Mouse (Mus musculus) small intestine, adult 2 months (tissue): ENCODE data around the gene Scd4. TPM values are rescaled to one million over a fixed set of nuclear protein-coding genes. Genes with fewer than 3 reads are reported as not detected.

Source experiments
- H3K27ac ChIP-seq: fragments of 200-500 bp; 2 replicates; pipeline ENCODE4 v1.5.1; 2012; ENCODE audit warnings: low read depth, low read length, control low read depth, inconsistent platforms; ENCODE audit not compliant: insufficient read depth
- H3K27me3 ChIP-seq: fragments of 200-500 bp; 2 replicates; pipeline ENCODE4 v1.6.1; 2012; ENCODE audit warnings: mild to moderate bottlenecking, moderate library complexity, low read length, inconsistent platforms; ENCODE audit not compliant: control insufficient read depth, insufficient read depth
- H3K36me3 ChIP-seq: fragments of 200-500 bp; 2 replicates; pipeline ENCODE4 v1.6.1; 2012; ENCODE audit warnings: mild to moderate bottlenecking, low read length, control low read depth, inconsistent platforms; ENCODE audit not compliant: control insufficient read depth, insufficient read depth
- H3K4me1 ChIP-seq: fragments of 200-500 bp; 2 replicates; pipeline ENCODE4 v1.6.1; 2012; ENCODE audit warnings: low read length, inconsistent platforms, mixed read lengths; ENCODE audit not compliant: control insufficient read depth, insufficient read depth, insufficient read length
- H3K4me3 ChIP-seq: fragments of 200-500 bp; 2 replicates; pipeline ENCODE4 v1.5.1; 2012; ENCODE audit warnings: low read depth, mild to moderate bottlenecking, control low read depth, inconsistent platforms, low read length, moderate library complexity
- CTCF ChIP-seq: fragments of 200-500 bp; IDR thresholded peaks from 2 replicates; pipeline ENCODE4 v1.5.1; 2012; ENCODE audit warnings: low read depth, mild to moderate bottlenecking, control low read depth, inconsistent platforms, low read length, moderate library complexity, mixed read lengths; ENCODE audit not compliant: insufficient replicate concordance, insufficient read length; ENCODE audit errors: extremely low read depth
- POLR2A ChIP-seq: fragments of 200-500 bp; IDR thresholded peaks from 2 replicates; pipeline ENCODE4 v1.6.1; 2012; ENCODE audit warnings: low read depth, mild to moderate bottlenecking, control low read depth, inconsistent platforms, low read length, moderate library complexity
- WGBS: fragments of 180-500 bp; shearing (Covaris S2); methylation state at CpG from one replicate; pipeline ENCODE4 v1.1.7; 2018; 5-methylcytosine and 5-hydroxymethylcytosine counted together
- polyA plus RNA-seq: library from polyadenylated mRNA; depleted of rRNA; stranded (reverse); fragments of >200 nt; gene quantifications from 2 replicates; pipeline ENCODE4 v1.2.3, GENCODE M21; 2012

Scd4 gene
- polyA plus RNA-seq, 1 experiment: 0.22 TPM

DNA sequence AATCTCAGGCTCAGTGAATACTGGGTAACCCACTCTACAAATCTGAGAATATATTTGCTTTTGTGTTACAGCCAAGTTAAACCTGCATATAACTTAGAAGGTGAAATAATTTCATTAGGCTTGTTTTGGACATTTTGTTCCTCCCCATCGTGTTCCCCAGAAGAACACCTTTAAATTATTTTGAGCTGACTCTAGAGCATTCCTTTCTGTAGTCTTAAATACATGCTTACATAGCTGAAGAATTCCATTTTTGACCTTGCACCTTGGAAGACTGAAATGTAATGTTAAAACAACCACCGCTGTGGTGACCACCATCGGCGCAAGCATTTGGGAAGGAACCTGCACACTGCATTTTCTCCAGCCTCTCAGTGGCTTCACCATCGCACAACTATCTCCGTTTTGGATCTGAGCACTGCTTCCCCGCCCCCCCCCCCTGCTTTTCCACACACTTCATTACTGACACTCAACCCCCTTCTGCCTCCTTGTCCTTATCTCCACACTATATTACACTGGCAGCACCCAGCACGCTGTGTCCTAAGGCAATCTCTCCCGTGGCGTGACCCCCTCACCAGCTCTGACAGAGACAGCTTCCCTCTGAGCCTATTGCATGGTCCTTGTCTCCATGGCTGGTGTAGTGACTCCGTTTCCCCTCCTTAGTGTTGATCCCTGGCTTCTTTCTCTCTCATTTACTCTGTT lies 45.3 kb upstream of the Scd4 start:
- Histone ChIP-seq H3K4me1 (peaks cover 11% of the 10 kb centered on the region), H3K4me3 (no peak overlapping the region), H3K27me3 (no peaks in the 10 kb centered on the region), H3K36me3 (no peaks in the 10 kb centered on the region), H3K27ac (no peak overlapping the region)
- TF ChIP-seq CTCF: no peak
- TF ChIP-seq POLR2A: no peak
- WGBS: 80% methylated on average over 11 of the region's 11 CpGs

DNA sequence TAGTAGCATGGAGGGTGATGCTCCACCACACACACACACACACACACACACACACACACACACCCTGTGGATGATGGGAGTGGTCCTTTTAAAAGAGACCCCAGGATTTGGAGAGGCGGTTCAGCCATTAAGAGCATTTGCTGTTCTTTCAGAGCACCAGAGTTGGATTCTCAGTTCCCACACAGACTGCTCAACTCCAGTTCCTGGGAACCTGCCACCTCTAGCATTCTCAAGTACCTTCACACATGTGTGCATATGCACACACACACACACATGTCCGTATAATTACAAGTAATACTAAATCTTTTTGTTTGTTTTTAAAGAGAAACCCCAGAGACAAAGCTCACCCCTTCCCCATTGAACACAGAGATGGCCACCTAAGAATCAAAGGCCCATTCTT lies 40.8 kb upstream of the Scd4 start:
- H3K4me1 ChIP-seq: peaks cover 18% of the 10 kb centered on the region; the same call in 1 of the 2 replicates
- TF ChIP-seq POLR2A (no peak), CTCF (no peak)

DNA sequence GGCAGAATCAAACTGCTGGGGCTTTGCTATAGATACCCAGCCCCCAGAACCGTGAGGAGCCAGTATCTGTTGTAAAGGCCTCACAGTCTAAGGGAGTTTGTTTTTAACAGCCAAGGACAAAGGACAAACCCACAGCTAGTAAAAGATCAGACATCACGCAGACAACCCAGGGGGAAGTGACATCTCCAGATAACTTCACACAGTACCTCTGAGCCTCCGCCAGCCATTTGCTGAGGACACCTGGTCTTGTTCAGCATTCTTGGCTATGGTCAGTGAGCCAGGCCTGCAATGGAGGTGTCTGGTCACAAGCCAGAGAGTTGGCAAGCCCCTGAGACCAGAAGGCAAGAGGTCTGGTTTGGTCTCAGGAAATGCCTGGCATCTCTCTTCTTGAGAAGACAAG lies 40.4 kb upstream of the Scd4 start:
- Histone ChIP-seq H3K36me3 (peaks cover 6% of the 10 kb centered on the region; the same call in 1 of the 2 replicates), H3K4me1 (peaks cover 19% of the 10 kb centered on the region; the same call in 1 of the 2 replicates), H3K27me3 (no peaks in the 10 kb centered on the region), H3K27ac (no peak overlapping the region), H3K4me3 (no peak overlapping the region)
- 65% methylated on average over 3 of the region's 3 CpGs for WGBS
- no peak for TF ChIP-seq POLR2A
- no peak for TF ChIP-seq CTCF

More for the DNA sequence above, 40.8 kb upstream of the Scd4 start:
- H3K27ac ChIP-seq: no peak overlapping the region
- 84% methylated on average over 2 of the region's 2 CpGs for WGBS
- H3K27me3 ChIP-seq: no peaks in the 10 kb centered on the region
- peaks cover 6% of the 10 kb centered on the region; the same call in 1 of the 2 replicates for H3K36me3 ChIP-seq
- H3K4me3 ChIP-seq: no peak overlapping the region

DNA sequence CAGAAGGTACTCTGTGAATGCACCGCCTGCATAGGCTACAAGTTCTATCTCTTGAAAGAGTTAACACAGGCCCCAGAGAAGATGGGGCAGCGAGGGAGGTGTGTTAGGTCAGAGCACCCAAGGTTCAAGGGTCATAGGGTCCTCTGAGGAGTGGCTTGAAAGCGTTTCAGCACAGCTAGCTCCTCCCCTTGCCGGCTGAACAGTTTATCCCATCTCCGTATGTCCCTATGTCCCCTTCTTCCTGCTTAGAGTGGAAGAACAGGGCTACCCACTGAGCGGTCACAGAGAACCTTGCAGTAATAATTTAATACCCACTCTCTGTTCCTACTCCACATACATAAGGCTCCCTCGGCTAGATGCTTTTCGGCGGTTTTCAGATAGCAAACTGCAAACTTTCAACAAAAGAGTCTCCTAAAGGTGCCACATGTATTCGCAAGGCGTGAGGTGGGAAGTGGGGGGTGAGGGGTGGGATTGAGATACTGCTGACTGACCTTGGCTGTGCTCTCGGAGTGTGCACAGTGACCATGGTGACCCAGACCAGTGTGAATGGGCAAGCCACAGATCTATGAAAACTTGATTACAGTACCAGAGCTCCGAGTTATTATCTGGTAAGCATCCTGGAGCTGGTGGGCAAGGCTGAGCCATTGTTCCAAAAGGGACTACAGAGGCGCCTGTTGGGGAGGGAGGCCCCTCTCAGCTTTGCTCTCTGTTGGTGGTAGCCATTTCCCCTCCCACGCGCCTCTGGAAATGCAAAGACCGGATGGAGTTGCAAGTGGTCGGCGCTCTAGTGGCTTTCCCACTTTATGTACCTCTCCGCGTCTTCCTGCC lies 39.7 kb upstream of the Scd4 start, which contains the start of gene Scd2:
Gene Scd2 (plus strand): TSS at position 734 of the 828 bp plus-strand sequence.
- TF ChIP-seq CTCF (no peak), POLR2A (no peak)
- peaks cover 24% of the 10 kb centered on the region for H3K4me1 ChIP-seq

DNA sequence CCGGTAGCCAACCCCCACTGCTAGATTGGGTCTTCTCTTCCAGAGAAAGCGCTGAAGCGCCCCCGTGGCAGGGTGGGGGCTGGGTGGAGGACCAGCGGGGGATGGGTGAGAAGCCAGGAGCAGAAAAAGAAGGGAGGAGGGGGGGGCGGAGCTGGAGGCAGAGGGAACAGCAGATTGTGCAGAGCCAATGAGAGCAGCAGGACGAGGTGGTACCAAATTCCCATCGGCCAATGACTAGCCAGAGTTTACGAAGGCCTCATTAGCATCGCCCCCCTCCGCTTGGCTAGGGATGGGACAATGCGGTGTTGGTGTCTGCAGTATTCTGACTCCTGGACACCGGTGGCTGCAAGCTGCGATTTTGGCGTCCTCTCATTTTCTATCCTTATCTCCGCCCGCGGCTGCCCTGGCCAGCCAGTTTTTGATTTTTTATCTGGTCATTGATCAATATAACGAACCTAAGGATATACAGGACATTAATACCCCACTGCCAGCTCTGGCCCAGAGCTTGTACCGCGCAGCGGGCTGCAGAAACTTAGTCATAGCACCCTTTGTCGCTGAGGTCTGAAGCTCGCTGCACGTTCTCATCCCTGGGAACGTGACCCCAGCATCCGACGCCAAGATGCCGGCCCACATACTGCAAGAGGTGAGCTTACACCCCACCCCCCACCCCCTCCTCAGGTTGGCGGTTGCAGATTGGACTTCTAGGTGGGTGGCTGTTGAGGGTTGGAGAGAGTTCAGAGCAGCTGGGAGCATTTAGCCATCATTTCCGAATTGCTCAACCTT lies 38.9 kb upstream of the Scd4 start:
- peaks cover 15% of the 10 kb centered on the region for H3K36me3 ChIP-seq
- H3K27me3 ChIP-seq: no peaks in the 10 kb centered on the region
- peaks cover 27% of the 10 kb centered on the region for H3K4me1 ChIP-seq
- peak overlapping the region; percentile 71 for H3K27ac ChIP-seq
- H3K4me3 ChIP-seq: peak overlapping the region; percentile 77
- under 1% methylated on average over 30 of the region's 31 CpGs for WGBS
- TF ChIP-seq POLR2A: peak; percentile 68; the same call in 1 of the 2 replicates
- no peak for TF ChIP-seq CTCF

More for the DNA sequence above, 39.7 kb upstream of the Scd4 start, which contains the start of gene Scd2:
- peak within 1 kb of the TSS; percentile 77 for H3K4me3 ChIP-seq
- peak within 1 kb of the TSS; percentile 71 for H3K27ac ChIP-seq
- WGBS: 6% methylated on average over 21 of the region's 21 CpGs
- peaks cover 9% of the 10 kb centered on the region for H3K36me3 ChIP-seq
- no peaks in the 10 kb centered on the region for H3K27me3 ChIP-seq

DNA sequence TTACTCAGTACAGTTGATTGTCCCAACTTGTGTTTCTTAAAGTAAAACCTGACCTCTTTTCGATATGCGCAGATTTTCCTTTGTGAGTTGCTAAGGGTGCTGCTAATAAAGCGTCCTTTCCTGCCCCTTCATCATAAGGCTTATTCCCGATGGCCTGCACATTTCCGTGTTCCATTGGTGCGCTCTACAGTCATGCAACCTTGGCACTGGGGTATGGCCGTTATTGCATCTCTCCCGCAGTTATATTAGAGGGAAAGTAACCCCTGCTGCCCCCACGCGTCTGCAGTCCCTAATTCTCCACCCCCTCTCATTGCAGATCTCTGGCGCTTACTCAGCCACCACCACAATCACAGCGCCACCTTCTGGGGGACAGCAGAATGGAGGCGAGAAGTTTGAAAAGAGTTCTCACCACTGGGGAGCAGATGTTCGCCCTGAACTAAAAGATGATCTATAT lies 38.3 kb upstream of the Scd4 start:
- no peaks in the 10 kb centered on the region for H3K27me3 ChIP-seq
- 0% methylated on average over 14 of the region's 14 CpGs for WGBS
- peak overlapping the region; percentile 77 for H3K4me3 ChIP-seq
- H3K36me3 ChIP-seq: peaks cover 19% of the 10 kb centered on the region
- TF ChIP-seq CTCF (peak; percentile 96), POLR2A (peak; percentile 33; the same call in 1 of the 2 replicates)
- peaks cover 30% of the 10 kb centered on the region for H3K4me1 ChIP-seq
- H3K27ac ChIP-seq: peak overlapping the region; percentile 71

- peak overlapping the region; percentile 77 for H3K4me3 ChIP-seq
- no peaks in the 10 kb centered on the region for H3K27me3 ChIP-seq
- no peak overlapping the region for H3K27ac ChIP-seq
- TF ChIP-seq CTCF (no peak), POLR2A (no peak)
- 5% methylated on average over 3 of the region's 3 CpGs for WGBS
- peaks cover 25% of the 10 kb centered on the region for H3K36me3 ChIP-seq
- peaks cover 30% of the 10 kb centered on the region for H3K4me1 ChIP-seq
These were observed 37.6 kb upstream of the Scd4 start for GRCm38 (mm10) chr19:44295251-44295650.
